Mouse (Mus musculus) kidney, adult 2 months (tissue): Measurements from ENCODE around the gene Fuz. TPM values are rescaled to one million over a fixed set of nuclear protein-coding genes. Genes with fewer than 3 reads are reported as not detected.

Experiments used
- DNase-seq: peaks from one replicate; pipeline ENCODE4 v3.0.0; 2021
- H3K27ac ChIP-seq: fragments of 200-500 bp; 2 replicates; pipeline ENCODE4 v1.5.1; 2012; ENCODE audit warnings: low read depth, low read length, control low read depth, inconsistent platforms; ENCODE audit not compliant: insufficient read depth
- H3K27me3 ChIP-seq: fragments of 200-500 bp; replicated peaks from 2 replicates; pipeline ENCODE4 v1.6.1; 2012; ENCODE audit warnings: mild to moderate bottlenecking, moderate library complexity, low read length, inconsistent platforms; ENCODE audit not compliant: control insufficient read depth, insufficient read depth
- H3K36me3 ChIP-seq: fragments of 200-500 bp; 2 replicates; pipeline ENCODE4 v1.6.1; 2012; ENCODE audit warnings: mild to moderate bottlenecking, moderate library complexity, low read length, inconsistent platforms; ENCODE audit not compliant: control insufficient read depth, insufficient read depth
- H3K4me1 ChIP-seq: fragments of 200-500 bp; 2 replicates; pipeline ENCODE4 v1.6.1; 2011; ENCODE audit warnings: low read length; ENCODE audit not compliant: control insufficient read depth, insufficient read depth
- H3K4me3 ChIP-seq: fragments of 200-500 bp; 2 replicates; pipeline ENCODE4 v1.5.1; 2011; ENCODE audit warnings: mild to moderate bottlenecking, low read depth, low read length, control low read depth; ENCODE audit not compliant: insufficient read depth
- CTCF ChIP-seq: fragments of 200-500 bp; conservative IDR thresholded peaks from 2 replicates; pipeline ENCODE4 v1.5.1; 2011; ENCODE audit warnings: low read depth, mild to moderate bottlenecking, control low read depth, low read length, moderate library complexity, mixed read lengths; ENCODE audit not compliant: insufficient read depth, insufficient read length
- POLR2A ChIP-seq: fragments of 200-500 bp; IDR thresholded peaks from one replicate; pipeline ENCODE4 v1.6.1; 2011; ENCODE audit warnings: low read depth, low read length, control low read depth
- WGBS: fragments of 180-500 bp; shearing (Covaris S2); methylation state at CpG from one replicate; pipeline ENCODE4 v1.1.7; 2018; 5-methylcytosine and 5-hydroxymethylcytosine counted together
- polyA plus RNA-seq: library from polyadenylated mRNA; depleted of rRNA; stranded (reverse); fragments of >200 nt; gene quantifications from 2 replicates; pipeline ENCODE4 v1.2.3, GENCODE M21; 2012; rRNA removed

Gene Fuz
- polyA plus RNA-seq, 1 experiment = 59.2 TPM

- no peak overlapping the region for H3K27ac ChIP-seq
- no peaks in the 10 kb centered on the region for H3K27me3 ChIP-seq
- TF ChIP-seq CTCF (no peak), POLR2A (no peak)
- no peaks in the 10 kb centered on the region for H3K36me3 ChIP-seq
- 92% methylated on average over 4 of the region's 4 CpGs for WGBS
- no peaks in the 10 kb centered on the region for H3K4me1 ChIP-seq
- no peak for DNase-seq
- H3K4me3 ChIP-seq = no peak overlapping the region
Measured at GRCm38 (mm10) chr7:44938680-44939079, 42.8 kb downstream of the Fuz start.

- no peaks in the 10 kb centered on the region for H3K4me1 ChIP-seq
- no peak for TF ChIP-seq CTCF
Measured at GRCm38 (mm10) chr7:44942904-44943303, 47.0 kb downstream of the Fuz start, which contains the start of gene Tsks. TSS of gene Tsks (plus strand) at chr7:44943204.

GRCm38 (mm10) chr7:44949922-44950321 is 54.0 kb downstream of the Fuz start:
- 66% methylated on average over 6 of the region's 6 CpGs for WGBS
- TF ChIP-seq CTCF = no peak
- TF ChIP-seq POLR2A = no peak
- H3K36me3 ChIP-seq = no peaks in the 10 kb centered on the region
- H3K27me3 ChIP-seq = no peaks in the 10 kb centered on the region
- H3K4me1 ChIP-seq = 0 out of 2 replicates have a peak, but pooled peaks cover 4% of the 10 kb centered on the region
- no peak overlapping the region for H3K27ac ChIP-seq
- H3K4me3 ChIP-seq = no peak overlapping the region
- DNase-seq = no peak

More at GRCm38 (mm10) chr7:44942904-44943303, 47.0 kb downstream of the Fuz start, which contains the start of gene Tsks:
- Histone ChIP-seq H3K36me3 (no peaks in the 10 kb centered on the region), H3K27me3 (no peaks in the 10 kb centered on the region), H3K27ac (no peak within 1 kb of the TSS), H3K4me3 (no peak within 1 kb of the TSS)
- 78% methylated on average over 7 of the region's 7 CpGs for WGBS
- DNase-seq = no peak

GRCm38 (mm10) chr7:44951960-44952359 is 56.1 kb downstream of the Fuz start:
- H3K27ac ChIP-seq = peak overlapping the region; percentile 45
- TF ChIP-seq CTCF = no peak
- no peak for TF ChIP-seq POLR2A

More at GRCm38 (mm10) chr7:44951960-44952359, 56.1 kb downstream of the Fuz start:
- WGBS = under 1% methylated on average over 10 of the region's 10 CpGs
- H3K4me1 ChIP-seq = 0 out of 2 replicates have a peak, but pooled peaks cover 4% of the 10 kb centered on the region
- DNase-seq = peak; percentile 90
- H3K4me3 ChIP-seq = peak overlapping the region; percentile 60
- H3K36me3 ChIP-seq = no peaks in the 10 kb centered on the region
- no peaks in the 10 kb centered on the region for H3K27me3 ChIP-seq

Other genes starting within 250 kb of the Fuz start
- 8.5 and 12.4 TPM in 2 replicates for gene Myh14, start 225.2 kb upstream of the Fuz start, polyA plus RNA-seq
- gene Izumo2, start 187.3 kb upstream of the Fuz start, polyA plus RNA-seq = not detected in 2 replicates
- gene Vrk3, start 147.7 kb upstream of the Fuz start, polyA plus RNA-seq = 78.9 and 93.7 TPM in 2 replicates
- gene Zfp473, start 145.0 kb upstream of the Fuz start, polyA plus RNA-seq = 0.04 and 0.09 TPM in 2 replicates
- gene Nup62, start 80.0 kb upstream of the Fuz start, polyA plus RNA-seq = 32.6 and 35.9 TPM in 2 replicates
- 1.5 and 9.7 TPM in 2 replicates for gene Il4i1, start 79.7 kb upstream of the Fuz start, polyA plus RNA-seq
- 42.1 and 57.2 TPM in 2 replicates for gene Atf5, start 79.4 kb upstream of the Fuz start, polyA plus RNA-seq
- 90.6 and 121 TPM in 2 replicates for gene Akt1s1, start 47.1 kb upstream of the Fuz start, polyA plus RNA-seq
- gene Tbc1d17, start 47.0 kb upstream of the Fuz start, polyA plus RNA-seq = 100 and 114 TPM in 2 replicates
- 44.9 and 53.4 TPM in 2 replicates for gene Pnkp, start 38.9 kb upstream of the Fuz start, polyA plus RNA-seq
- 212 and 221 TPM in 2 replicates for gene Ptov1, start 26.3 kb upstream of the Fuz start, polyA plus RNA-seq
- gene Med25, start 3.4 kb upstream of the Fuz start, polyA plus RNA-seq = 164 and 181 TPM in 2 replicates
- gene Ap2a1, start 33.4 kb downstream of the Fuz start, polyA plus RNA-seq = 58.0 and 70.6 TPM in 2 replicates
- 0.11 and 0.65 TPM in 2 replicates for gene Tsks, start 47.1 kb downstream of the Fuz start, polyA plus RNA-seq
- 5.6 and 8.5 TPM in 2 replicates for gene Cpt1c, start 78.8 kb downstream of the Fuz start, polyA plus RNA-seq
- gene Prmt1, start 90.5 kb downstream of the Fuz start, polyA plus RNA-seq = 89.9 and 95.4 TPM in 2 replicates
- 105 and 107 TPM in 2 replicates for gene Irf3, start 101.6 kb downstream of the Fuz start, polyA plus RNA-seq
- 20.0 and 21.4 TPM in 2 replicates for gene Bcl2l12, start 102.6 kb downstream of the Fuz start, polyA plus RNA-seq
- gene Scaf1, start 120.3 kb downstream of the Fuz start, polyA plus RNA-seq = 38.8 and 41.1 TPM in 2 replicates
- 82.3 and 84.1 TPM in 2 replicates for gene Rras, start 121.9 kb downstream of the Fuz start, polyA plus RNA-seq
- gene Prr12, start 156.8 kb downstream of the Fuz start, polyA plus RNA-seq = 7.1 and 9.1 TPM in 2 replicates
- gene Nosip, start 166.3 kb downstream of the Fuz start, polyA plus RNA-seq = 60.4 and 67.6 TPM in 2 replicates
- 80.9 and 95.4 TPM in 2 replicates for gene Prrg2, start 166.6 kb downstream of the Fuz start, polyA plus RNA-seq
- 67.0 and 68.7 TPM in 2 replicates for gene Rcn3, start 196.1 kb downstream of the Fuz start, polyA plus RNA-seq
- gene Fcgrt, start 207.8 kb downstream of the Fuz start, polyA plus RNA-seq = 240 and 244 TPM in 2 replicates
- 176 and 310 TPM in 2 replicates for gene Rps11, start 228.4 kb downstream of the Fuz start, polyA plus RNA-seq
- gene Rpl13a, start 232.7 kb downstream of the Fuz start, polyA plus RNA-seq = 1,329 and 1,360 TPM in 2 replicates
- gene Gm45713, start 240.2 kb downstream of the Fuz start, polyA plus RNA-seq = 5.6 TPM in 2 replicates
- gene Flt3l, start 240.4 kb downstream of the Fuz start, polyA plus RNA-seq = 36.8 and 37.7 TPM in 2 replicates